Mouse (Mus musculus): ENCODE data around the gene Cacng4. TPM values are rescaled to one million over a fixed set of nuclear protein-coding genes. Genes with fewer than 3 reads are reported as not detected.

Cacng4 gene
- polyA plus RNA-seq, 1 experiment: not detected

DNA sequence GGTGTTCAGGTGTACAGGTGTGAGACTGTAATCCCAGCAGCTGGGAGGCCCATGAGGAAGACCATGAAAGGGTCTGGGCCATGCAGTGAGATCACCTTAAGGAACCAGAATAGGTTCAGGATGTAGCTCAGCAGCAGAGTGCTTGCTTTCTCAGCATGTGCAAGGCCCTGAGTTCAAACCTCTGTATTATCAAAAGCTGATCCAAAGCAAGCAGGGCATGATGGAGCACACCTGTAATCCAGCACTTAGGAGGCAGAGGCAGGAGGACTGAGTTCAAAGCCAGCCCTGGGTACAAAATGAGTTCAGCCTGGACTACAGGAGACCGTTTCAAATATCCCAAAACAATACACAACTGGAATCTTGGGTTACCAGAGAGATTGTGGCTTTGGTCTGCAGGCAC, 9.1 kb downstream of the Cacng4 start:
- no peak for TF ChIP-seq GATA1 (IDR thresholded peaks at IDR 0.05; ENCODE audit: low read length)

DNA sequence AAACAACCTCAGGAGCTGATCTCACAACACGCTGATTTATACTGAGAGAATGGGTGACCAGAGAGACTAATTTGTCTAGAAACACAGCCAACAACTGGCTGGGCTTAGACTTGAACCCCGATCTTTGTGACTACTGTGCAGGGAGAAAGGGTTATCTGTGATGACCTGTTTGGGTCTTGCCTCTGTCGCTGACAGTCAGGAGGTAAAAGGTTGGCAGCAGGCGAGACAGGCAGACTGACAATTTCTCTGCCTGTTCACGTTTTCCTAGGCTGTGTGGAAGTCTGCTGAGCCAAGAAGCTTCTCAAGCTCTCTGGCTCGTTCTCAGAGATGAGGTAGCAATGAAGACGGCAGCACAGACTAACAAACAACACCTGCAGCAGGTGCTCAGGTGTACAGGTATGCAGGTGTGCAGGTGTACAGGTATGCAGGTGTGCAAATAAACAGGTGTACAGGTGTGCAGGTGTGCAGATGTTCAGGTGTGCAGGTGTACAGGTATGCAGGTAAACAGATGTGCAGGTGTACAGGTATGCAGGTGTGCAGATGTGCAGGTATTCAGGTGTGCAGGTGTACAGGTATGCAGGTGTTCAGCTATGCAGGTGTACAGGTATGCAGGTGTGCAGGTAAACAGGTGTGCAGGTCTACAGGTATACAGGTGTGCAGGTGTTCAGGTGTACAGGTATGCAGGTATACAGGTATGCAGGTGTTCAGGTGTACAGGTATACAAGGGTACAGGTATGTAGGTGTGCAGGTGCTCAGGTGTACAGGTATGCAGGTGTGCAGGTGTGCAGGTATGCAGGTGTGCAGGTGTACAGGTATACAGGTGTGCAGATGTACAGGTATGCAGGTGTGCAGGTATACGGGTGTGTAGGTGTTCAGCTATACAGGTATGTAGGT, 10.2 kb downstream of the Cacng4 start:
- TF ChIP-seq GATA1 (IDR thresholded peaks at IDR 0.05; ENCODE audit: low read length): no peak

DNA sequence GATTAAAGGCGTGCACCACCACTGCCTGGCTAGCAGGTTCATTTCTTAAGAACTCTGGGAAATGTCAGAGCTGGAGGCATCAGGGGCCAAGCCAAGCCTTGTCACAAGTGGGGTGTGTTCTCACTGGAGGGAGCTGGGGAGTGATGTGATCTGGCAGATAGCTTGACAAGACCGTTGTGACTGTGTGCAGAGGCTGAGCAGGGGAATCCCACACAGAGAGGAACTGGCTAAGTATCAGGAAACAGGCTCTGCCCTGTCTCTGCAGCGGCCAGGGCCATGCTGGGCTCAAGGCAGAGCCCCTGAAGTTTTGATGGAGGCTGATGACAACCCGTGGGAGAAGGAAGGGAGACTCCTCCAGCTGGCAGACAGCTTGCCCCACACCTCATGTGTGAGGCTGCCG, 11.8 kb downstream of the Cacng4 start:
- no peak for TF ChIP-seq GATA1 (IDR thresholded peaks at IDR 0.05; ENCODE audit: low read length)

DNA sequence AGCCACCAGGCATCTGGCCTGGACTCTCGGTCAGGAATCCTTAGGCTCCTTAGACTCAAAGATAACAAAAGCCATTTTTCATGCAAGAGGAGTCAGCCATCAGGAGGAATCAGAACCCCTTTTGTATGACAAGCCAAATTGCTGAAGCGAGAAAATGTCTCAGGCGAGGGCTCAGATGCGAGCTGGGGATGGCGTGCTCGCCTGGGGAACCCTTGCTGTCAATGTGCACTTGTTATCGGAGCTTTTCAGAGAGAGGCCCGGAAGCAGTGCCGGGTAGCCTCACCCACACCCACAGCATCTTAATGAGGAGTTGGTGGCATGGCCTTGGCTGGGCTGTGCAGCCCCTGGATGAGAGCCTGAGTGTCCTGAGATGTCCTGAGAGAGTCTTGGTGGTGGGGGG, 15.5 kb downstream of the Cacng4 start:
- TF ChIP-seq GATA1 (IDR thresholded peaks at IDR 0.05; ENCODE audit: low read length): no peak

DNA sequence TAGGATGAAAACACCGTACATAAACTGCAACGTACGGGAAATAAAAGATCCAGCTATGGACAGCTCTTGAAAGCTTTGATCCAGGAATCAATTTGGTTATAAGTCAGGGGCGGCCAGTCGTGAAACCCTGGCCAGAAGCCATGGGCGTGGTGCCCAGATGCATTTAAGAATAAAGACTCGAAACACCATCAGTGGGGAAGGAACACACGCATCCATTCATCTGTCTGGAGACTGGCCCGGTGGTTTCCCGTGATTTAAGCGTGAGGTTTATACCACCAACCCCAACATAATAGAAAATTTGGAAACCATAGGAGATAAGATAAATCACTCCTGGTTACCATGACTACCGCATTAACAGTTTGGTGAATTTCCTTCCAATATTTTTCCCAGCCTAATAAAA, 16.9 kb downstream of the Cacng4 start:
- TF ChIP-seq GATA1 (IDR thresholded peaks at IDR 0.05; ENCODE audit: low read length): no peak

DNA sequence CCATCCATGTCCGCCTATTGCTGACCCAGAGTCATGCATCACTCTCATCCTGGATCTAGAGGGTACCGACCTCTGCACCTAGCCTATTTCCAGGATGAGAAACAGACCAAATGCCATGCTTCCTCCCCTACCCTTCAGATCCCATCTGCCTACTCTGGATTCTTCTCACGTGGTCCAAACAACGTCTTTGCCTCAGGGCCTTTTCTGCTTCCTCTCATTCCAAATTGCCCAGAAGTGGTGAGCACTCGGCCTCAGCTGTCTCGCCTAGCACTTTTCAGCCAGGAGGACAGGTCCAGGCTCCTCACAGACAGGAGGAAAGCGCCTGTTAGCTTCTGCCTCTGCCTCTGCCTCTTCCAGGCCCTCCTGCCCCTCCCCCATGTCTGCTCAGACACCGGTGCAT, 21.0 kb downstream of the Cacng4 start:
- no peak for TF ChIP-seq GATA1 (IDR thresholded peaks at IDR 0.05; ENCODE audit: low read length)

DNA sequence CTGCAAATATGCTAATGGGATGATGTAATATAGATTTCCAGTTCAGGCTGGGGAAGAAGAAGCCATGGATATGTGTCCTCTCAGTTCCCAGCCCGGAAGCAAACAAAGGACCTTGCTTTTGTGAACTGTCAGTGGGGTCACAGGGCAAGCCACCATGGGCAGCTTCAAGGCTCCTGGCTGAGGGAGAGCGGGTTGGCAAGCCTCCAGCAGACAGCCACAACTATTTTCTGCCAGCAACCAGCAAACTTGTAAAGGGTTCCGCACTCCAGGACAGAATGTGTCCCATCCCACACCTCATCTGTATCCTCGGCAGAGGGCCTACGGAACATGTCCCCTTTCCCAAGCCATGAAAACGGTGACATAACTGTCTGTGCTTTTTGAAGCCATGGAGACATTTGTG, 22.4 kb downstream of the Cacng4 start:
- no peak for TF ChIP-seq GATA1 (IDR thresholded peaks at IDR 0.05; ENCODE audit: low read length)

DNA sequence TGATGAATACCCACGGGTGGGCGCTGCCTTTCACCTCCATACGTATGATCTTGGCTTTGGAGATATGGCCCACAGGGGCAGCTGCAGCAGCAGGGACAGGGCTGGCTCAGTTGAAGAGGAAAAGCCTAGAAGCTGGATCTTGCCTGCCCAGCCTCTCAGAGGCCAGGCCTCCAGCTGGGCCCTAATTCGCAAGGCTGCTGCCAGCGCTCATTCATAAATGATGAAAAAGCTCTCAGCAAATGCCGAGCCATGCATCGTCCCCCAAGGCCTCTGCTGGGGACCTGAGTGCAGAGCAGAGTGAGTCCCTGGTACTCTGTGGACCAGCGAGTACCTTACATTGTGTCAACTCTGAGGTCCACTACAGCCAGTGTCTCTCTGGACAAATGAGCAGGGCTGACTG, 26.0 kb downstream of the Cacng4 start:
- TF ChIP-seq GATA1 (IDR thresholded peaks at IDR 0.05; ENCODE audit: low read length): no peak

DNA sequence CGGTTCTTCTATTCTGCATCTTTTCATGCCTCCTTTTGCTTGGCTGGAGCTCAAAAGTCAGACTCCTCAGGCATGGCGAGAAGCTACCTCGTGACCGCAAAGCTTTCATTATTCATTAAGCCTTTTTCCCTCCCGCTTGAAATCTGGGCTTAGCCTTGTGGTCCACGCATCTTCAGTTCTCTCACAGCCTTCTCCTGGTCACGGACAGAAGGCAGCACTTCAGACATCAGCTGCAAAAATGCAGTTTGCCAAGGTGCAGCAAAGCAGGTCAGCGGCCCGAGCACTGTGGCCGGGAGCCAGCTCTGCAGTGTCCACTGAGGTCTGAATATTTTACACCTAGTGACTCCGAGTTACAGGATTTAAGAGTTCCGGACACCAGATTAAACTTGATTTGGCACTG, 27.4 kb downstream of the Cacng4 start:
- no peak for TF ChIP-seq GATA1 (IDR thresholded peaks at IDR 0.05; ENCODE audit: low read length)

DNA sequence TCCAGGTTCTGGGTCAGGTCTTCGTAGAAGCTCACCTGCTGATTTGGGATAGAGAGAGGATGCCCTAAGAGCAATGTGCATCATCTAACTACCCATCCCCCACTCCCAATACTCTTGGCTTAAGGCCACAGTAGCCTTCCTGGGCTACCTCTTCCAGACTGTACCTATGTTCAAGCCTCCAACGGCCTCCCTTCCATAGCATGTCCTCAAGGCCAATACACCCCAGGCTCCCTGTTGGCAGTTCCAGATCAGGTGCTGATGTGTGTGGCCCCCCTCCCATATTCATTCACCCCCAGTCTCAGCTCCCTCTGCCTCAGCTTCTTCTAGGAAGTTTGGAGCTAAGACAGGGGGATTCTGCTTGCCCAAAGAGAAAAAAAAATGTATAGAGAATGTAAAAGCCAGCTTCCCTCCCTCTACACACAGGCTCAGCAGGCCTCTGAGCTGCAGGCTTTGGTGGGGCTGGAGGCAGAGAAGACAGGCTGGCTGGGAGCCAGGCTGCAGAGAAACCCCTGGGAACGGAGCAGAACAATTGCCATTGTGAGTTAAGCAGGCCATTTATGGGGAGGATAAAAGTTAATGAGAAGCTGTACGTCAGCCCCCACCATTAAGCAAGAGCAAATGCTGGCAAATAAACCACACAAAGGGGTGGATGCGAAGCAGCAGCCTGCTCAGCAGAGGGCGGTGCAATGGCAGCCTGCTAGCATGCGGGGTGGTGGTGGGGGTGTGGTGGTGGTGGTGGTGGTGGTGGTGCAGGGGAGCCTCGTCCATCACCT, 31.5 kb downstream of the Cacng4 start:
- TF ChIP-seq GATA1 (IDR thresholded peaks at IDR 0.05; ENCODE audit: low read length): no peak

DNA sequence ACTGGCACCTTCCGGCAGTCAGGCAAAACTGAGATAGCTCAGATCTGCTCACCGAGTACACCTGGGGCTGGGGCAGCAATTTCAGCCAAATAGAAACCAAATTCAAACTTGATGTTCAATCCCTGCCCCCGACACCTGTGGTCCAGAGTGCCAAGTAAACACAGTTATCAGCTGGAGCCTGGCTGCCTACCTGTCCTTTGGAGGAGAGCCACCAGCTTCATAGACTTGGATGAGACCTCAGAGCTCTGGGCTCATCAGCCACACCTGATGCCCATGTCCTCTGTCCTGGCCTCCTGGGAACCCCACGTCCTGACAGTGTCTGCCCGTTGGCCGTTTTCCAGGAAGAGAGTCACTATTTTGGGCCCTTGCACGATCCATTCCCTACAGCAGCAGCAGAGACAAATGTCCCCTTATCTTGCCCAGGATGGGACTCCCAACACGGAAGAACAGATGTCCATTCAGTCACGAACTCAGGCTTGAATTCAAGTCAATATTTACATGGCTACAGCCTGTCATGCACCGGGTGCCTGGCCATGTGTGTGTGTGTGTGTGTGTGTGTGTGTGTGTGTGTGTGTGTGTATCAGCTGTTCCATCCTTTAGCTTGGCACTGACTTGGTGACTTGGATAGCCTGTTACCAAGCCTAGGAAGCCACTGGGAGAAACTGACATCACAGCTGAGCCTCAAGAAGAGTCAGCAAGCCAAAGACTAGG, 32.4 kb downstream of the Cacng4 start:
- no peak for TF ChIP-seq GATA1 (IDR thresholded peaks at IDR 0.05; ENCODE audit: low read length)

DNA sequence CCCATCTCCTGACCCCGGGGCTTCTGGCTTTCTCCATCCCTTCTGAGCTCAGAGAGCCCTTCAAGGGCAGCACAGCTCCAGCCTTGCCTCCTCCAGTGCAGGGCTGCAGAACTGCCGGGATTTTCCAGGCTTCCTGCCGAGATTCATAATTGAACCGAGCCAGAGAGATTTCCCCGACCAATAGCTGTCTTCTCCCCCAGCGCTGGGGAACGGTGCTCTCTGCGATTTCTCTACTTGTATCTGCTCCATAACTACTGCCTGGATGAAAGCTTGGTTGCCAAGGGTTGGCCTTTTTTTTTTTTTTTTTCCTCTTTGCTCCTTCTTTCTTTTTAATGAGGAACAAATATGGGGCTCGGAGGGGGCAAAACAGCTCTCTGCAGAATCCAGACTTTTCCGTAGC, 34.4 kb downstream of the Cacng4 start:
- TF ChIP-seq GATA1 (IDR thresholded peaks at IDR 0.05; ENCODE audit: low read length): no peak

DNA sequence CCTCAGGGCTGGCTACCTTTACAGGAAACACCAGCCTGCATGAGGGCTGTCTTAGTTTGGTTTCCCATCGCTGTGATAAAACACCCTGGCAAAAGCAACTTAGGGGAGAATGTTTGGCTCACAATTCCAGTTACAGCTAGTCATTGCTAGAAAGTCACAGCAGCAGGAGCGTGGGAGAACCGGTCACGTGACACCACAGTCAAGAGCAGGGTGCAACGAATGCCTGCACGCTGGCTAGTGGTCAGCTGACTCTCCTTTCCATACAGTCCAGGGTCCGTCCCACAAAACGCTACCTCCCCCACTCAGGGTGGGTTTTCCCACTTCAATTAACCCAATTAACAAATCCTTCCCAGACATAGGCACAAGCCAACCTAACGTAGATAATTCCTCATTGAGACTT, 34.8 kb downstream of the Cacng4 start:
- TF ChIP-seq GATA1 (IDR thresholded peaks at IDR 0.05; ENCODE audit: low read length): no peak

DNA sequence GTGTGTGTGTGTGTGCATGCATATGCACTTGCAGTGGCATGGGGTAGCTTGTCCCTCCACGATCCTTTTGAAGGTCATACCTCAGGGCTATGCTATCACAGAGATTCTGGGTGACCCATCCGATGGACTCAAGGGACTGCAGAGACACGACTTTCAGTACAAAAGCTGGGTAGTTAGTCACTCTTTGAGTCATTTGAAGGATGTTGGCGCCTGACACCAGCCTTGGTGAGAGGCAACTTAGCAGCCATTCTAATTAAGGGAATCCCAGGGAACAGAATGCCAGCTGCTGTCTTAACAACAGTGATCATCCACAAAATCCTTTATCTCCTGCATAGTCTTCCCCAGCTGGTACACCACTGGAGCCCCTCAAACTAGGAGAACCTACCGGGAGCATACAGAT, 45.2 kb downstream of the Cacng4 start:
- no peak for TF ChIP-seq GATA1 (IDR thresholded peaks at IDR 0.05; ENCODE audit: low read length)

DNA sequence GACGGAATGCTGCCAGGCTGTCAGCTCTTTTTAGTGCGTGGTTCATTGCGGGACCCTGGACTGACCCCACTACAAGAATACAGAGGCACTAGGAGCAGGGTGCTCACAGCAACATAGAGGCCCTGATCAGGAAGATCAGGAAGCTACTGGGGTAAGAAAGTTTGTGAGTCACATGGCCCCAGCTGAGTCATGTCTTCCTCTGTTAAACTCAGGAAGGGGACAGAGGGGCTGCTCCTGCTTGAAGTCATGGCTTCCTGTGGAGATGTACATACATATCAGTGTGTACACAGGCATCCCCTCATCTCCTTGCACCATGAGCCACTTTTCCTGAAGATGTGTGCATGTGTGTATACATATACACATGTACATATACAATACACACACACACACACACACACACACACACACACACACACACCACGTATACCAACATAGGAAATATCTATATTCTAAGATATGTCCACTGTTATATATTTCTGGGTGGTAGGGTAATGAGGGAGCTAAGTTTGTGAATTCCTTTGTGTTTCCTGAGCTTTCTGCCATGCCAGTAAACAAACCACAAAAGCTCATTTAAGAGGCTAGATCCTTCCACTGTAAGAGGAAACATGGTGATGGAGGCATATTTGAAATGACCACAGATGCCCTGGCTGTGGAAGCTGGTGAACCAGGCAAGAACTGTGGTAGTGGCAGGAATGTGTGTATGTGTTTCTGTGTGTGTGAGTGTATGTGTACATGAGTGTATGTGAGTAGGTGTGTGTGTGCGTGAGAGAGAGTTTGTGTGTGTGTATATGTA, 45.9 kb downstream of the Cacng4 start:
- no peak for TF ChIP-seq GATA1 (IDR thresholded peaks at IDR 0.05; ENCODE audit: low read length)

Data from G1E-ER4 (cell line).